Comparison of ENCODE assay signal across 8 mouse cellular contexts in the genomic region with DNA sequence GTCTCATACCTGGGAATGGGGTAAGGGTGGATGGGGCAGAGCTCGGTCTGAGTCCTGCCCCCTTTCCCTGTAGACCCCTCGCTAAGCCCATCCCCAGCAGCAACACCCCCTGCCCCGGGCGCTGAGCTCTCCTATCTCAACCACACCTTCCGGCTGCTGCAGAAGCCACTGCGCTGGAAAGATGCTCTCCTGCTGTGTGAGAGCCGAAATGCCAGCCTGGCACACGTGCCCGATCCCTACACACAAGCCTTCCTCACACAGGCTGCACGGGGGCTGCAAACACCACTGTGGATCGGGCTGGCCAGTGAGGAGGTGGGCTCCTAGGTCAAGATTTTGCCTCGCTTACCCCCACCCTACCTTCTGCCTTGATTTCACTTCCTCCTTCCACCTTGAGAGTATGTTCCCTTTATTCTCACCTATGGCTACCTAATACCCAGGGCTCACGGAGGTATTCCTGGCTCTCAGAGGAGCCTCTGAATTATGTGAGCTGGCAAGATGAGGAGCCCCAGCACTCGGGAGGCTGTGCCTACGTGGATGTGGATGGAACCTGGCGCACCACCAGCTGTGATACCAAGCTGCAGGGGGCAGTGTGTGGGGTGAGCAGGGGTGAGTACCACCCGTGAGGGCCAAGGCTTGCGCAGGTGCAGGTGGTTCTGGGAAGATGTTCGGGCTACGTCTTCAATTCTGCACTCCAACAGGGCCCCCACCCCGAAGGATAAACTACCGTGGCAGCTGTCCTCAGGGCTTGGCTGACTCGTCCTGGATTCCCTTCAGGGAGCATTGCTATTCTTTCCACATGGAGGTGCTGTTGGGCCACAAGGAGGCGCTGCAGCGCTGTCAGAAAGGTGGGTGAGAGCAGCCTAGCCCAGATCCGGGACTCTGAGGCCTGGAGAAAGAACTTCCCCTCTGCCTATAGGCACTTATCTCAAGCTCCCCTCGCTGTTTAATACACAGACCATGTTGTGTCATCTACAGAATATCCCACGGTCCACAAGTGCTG. TPM values are rescaled to one million over a fixed set of nuclear protein-coding genes. Genes with fewer than 3 reads are reported as not detected.
DNase-seq lines count a peak whose midpoint lies in the region; ATAC-seq and TF ChIP-seq lines count a peak whose summit lies in the region.

No protein-coding gene starts in this region.

- no peak overlapping the region for H3K9ac ChIP-seq in intestine, postnatal 0 days (ENCODE audit: low read depth, low read length)
- H3K9ac ChIP-seq in midbrain, embryonic 11.5 days (ENCODE audit: low read length): no peak overlapping the region

- H3K4me1 ChIP-seq in intestine, postnatal 0 days (replicated peaks; ENCODE audit: control insufficient read depth, insufficient read depth, low read length): peaks cover 3% of the 10 kb centered on the region; the same call in 1 of the 2 replicates
- no peaks in the 10 kb centered on the region for H3K4me1 ChIP-seq in midbrain, embryonic 11.5 days (ENCODE audit: control insufficient read depth, insufficient read depth, low read length)
- H3K4me1 ChIP-seq in small intestine, adult 2 months (ENCODE audit: control insufficient read depth, insufficient read depth, insufficient read length, low read length): peaks cover 5% of the 10 kb centered on the region; the same call in 1 of the 2 replicates

- no peak for TF ChIP-seq POLR2A in small intestine, adult 2 months (IDR thresholded peaks at IDR 0.05; ENCODE audit: low read depth, low read length)

- no peaks in the 10 kb centered on the region for H3K9me3 ChIP-seq in intestine, postnatal 0 days (ENCODE audit: control insufficient read depth)
- no peaks in the 10 kb centered on the region for H3K9me3 ChIP-seq in midbrain, embryonic 11.5 days (ENCODE audit: control insufficient read depth, low read length)

- no peaks in the 10 kb centered on the region for H3K27me3 ChIP-seq in intestine, postnatal 0 days (replicated peaks; ENCODE audit: control insufficient read depth, insufficient read depth, low read length)
- H3K27me3 ChIP-seq in midbrain, embryonic 11.5 days (ENCODE audit: control insufficient read depth, insufficient read depth, low read length): no peaks in the 10 kb centered on the region
- H3K27me3 ChIP-seq in small intestine, adult 2 months (ENCODE audit: control insufficient read depth, insufficient read depth, low read length): no peaks in the 10 kb centered on the region

- H3K4me2 ChIP-seq in intestine, postnatal 0 days (replicated peaks; ENCODE audit: low read depth): no peak overlapping the region
- no peak overlapping the region for H3K4me2 ChIP-seq in midbrain, embryonic 11.5 days

- DNase-seq in adrenal gland, postnatal 10 days: peak; percentile 91
- DNase-seq in embryo, embryonic 11 days: peak; percentile 84
- peak; percentile 63 to 87 for DNase-seq in gastrocnemius, postnatal 4 days (ENCODE audit: low spot score in 2 of 2)
- peak; percentile 86 to 92 for DNase-seq in left cerebral cortex, postnatal 25 days (ENCODE audit: low spot score in 2 of 2)
- DNase-seq in midbrain, embryonic 11.5 days (ENCODE audit: low spot score, missing footprints): peak; percentile 96

- H3K27ac ChIP-seq in intestine, postnatal 0 days (ENCODE audit: low read depth, low read length): no peak overlapping the region
- no peak overlapping the region for H3K27ac ChIP-seq in midbrain, embryonic 11.5 days (ENCODE audit: low read depth, low read length)
- no peak overlapping the region for H3K27ac ChIP-seq in small intestine, adult 2 months (ENCODE audit: insufficient read depth, low read depth, low read length)

- intact Hi-C loops in left cerebral cortex, postnatal 25 days (cut with DNase I): loop anchor here (5.0 to 10.0 kb wide), 3 partner anchors 245 to 667 kb away; no protein-coding TSS in a partner anchor

- no peak overlapping the region for H3K4me3 ChIP-seq in intestine, postnatal 0 days (ENCODE audit: low read depth, low read length)
- no peak overlapping the region for H3K4me3 ChIP-seq in midbrain, embryonic 11.5 days (ENCODE audit: low read depth, low read length)
- no peak overlapping the region for H3K4me3 ChIP-seq in small intestine, adult 2 months (ENCODE audit: low read depth, low read length)

- H3K36me3 ChIP-seq in intestine, postnatal 0 days (ENCODE audit: control insufficient read depth, insufficient read depth): peaks cover 4% of the 10 kb centered on the region; the same call in 1 of the 2 replicates
- peaks cover 6% of the 10 kb centered on the region; the same call in 1 of the 2 replicates for H3K36me3 ChIP-seq in midbrain, embryonic 11.5 days (ENCODE audit: control insufficient read depth, insufficient read depth, low read length)
- H3K36me3 ChIP-seq in small intestine, adult 2 months (ENCODE audit: control insufficient read depth, insufficient read depth, low read length): no peaks in the 10 kb centered on the region

- peak; percentile 93 for TF ChIP-seq CTCF in intestine, postnatal 0 days (IDR thresholded peaks at IDR 0.05; ENCODE audit: low read depth)
- peak; percentile 92 for TF ChIP-seq CTCF in small intestine, adult 2 months (IDR thresholded peaks at IDR 0.05; ENCODE audit: extremely low read depth, insufficient read length, insufficient replicate concordance, low read depth, low read length)

- peak; percentile 66 for ATAC-seq in intestine, postnatal 0 days
- ATAC-seq in midbrain, embryonic 11.5 days (ENCODE audit: low FRiP score): peak; percentile 69; the same call in 1 of the 2 replicates
- ATAC-seq in activated CD4-positive, CD25-positive, alpha-beta regulatory T cell, adult 4 months: no peak

- 56% methylated on average over 28 of the region's 28 CpGs for WGBS in intestine, postnatal 0 days
- 67% methylated on average over 28 of the region's 28 CpGs for WGBS in midbrain, embryonic 11.5 days
- 49% methylated on average over 28 of the region's 28 CpGs for WGBS in small intestine, adult 2 months

RNA-seq across cellular contexts. Expression of gene Mrc2, which starts 55.0 kb away (rescaled TPM):
- 10 to 100 TPM; 27.6 to 28.0 TPM for total RNA-seq in adrenal gland, postnatal 10 days (2021)
- total RNA-seq in gastrocnemius, postnatal 4 days (2021): 10 to 100 TPM; 78.1 to 79.3 TPM
- polyA plus RNA-seq in intestine, postnatal 0 days (2015; fragmentation: Nextera tagmentation; extraction: Ambion mirVana): 1.7 TPM in 2 replicates
- 1 to 10 TPM; 5.7 to 9.1 TPM for total RNA-seq in left cerebral cortex, postnatal 25 days (2021)
- 6.7 and 7.0 TPM in 2 replicates for polyA plus RNA-seq in midbrain, embryonic 11.5 days (2014; fragmentation: Nextera tagmentation; extraction: Ambion mirVana)
- 3.9 and 6.3 TPM in 2 replicates for polyA plus RNA-seq in small intestine, adult 2 months (2012; rRNA removed)
- not detected for polyA plus RNA-seq in activated CD4-positive, CD25-positive, alpha-beta regulatory T cell, adult 4 months (2017; shearing (Covaris generic))
